Mouse (Mus musculus) embryonic facial prominence, embryonic 10.5 days (tissue): ENCODE results near the gene Prpf40b. TPM values are rescaled to one million over a fixed set of nuclear protein-coding genes. Genes with fewer than 3 reads are reported as not detected.
A peak's percentile ranks its signal among the peaks of the same experiment; 100 is the strongest.

Experiments used
- DNase-seq: peaks from one replicate; pipeline ENCODE4 v3.0.0-alpha.2; 2017; ENCODE audit warnings: low spot score
- H3K27ac ChIP-seq: fragments of 300-500 bp; sonication (generic); replicated peaks from 2 replicates; pipeline ENCODE4 v1.5.1; 2016; ENCODE audit warnings: mild to moderate bottlenecking
- H3K27me3 ChIP-seq: fragments of 300-500 bp; sonication (generic); replicated peaks from 2 replicates; pipeline ENCODE4 v1.6.1; 2016; ENCODE audit warnings: low read depth, mild to moderate bottlenecking; ENCODE audit not compliant: poor library complexity, severe bottlenecking
- H3K36me3 ChIP-seq: fragments of 300-500 bp; sonication (generic); replicated peaks from 2 replicates; pipeline ENCODE4 v1.6.1; 2016; ENCODE audit warnings: mild to moderate bottlenecking, moderate library complexity
- H3K4me1 ChIP-seq: fragments of 300-500 bp; sonication (generic); 2 replicates; pipeline ENCODE4 v1.6.1; 2016
- H3K4me3 ChIP-seq: fragments of 300-500 bp; sonication (generic); 2 replicates; pipeline ENCODE4 v1.5.1; 2016; ENCODE audit warnings: mild to moderate bottlenecking, moderate library complexity
- H3K9me3 ChIP-seq: fragments of 300-500 bp; sonication (generic); 2 replicates; pipeline ENCODE4 v1.6.1; 2016; ENCODE audit warnings: mild to moderate bottlenecking
- WGBS: fragments of 180-500 bp; shearing (Covaris S2); methylation state at CpG from one replicate; pipeline ENCODE4 v1.1.7; 2016; 5-methylcytosine and 5-hydroxymethylcytosine counted together
- polyA plus RNA-seq: library from polyadenylated mRNA; unstranded; fragments of >200 nt; fragmentation: Nextera tagmentation; extraction: Ambion mirVana; gene quantifications from 2 replicates; pipeline ENCODE4 v1.2.1, GENCODE M21; 2016

Gene Prpf40b
- polyA plus RNA-seq, 1 experiment from 2014 or later: 76.1 TPM

- peaks cover 98% of the 10 kb centered on the region for H3K36me3 ChIP-seq
- DNase-seq: no peak
- no peak overlapping the region for H3K27ac ChIP-seq
- 92% methylated on average over 6 of the region's 6 CpGs for WGBS
- H3K4me3 ChIP-seq: no peak overlapping the region
- H3K9me3 ChIP-seq: peaks cover 5% of the 10 kb centered on the region; the same call in 1 of the 2 replicates
- no peaks in the 10 kb centered on the region for H3K27me3 ChIP-seq
- peaks cover 24% of the 10 kb centered on the region for H3K4me1 ChIP-seq
These were observed 30.7 kb downstream of the Prpf40b start for GRCm38 (mm10) chr15:99325598-99325997.

- Histone ChIP-seq H3K27ac (no peak overlapping the region), H3K4me3 (no peak overlapping the region), H3K9me3 (peaks cover 5% of the 10 kb centered on the region; the same call in 1 of the 2 replicates), H3K27me3 (no peaks in the 10 kb centered on the region), H3K36me3 (peaks cover 91% of the 10 kb centered on the region), H3K4me1 (peaks cover 27% of the 10 kb centered on the region)
- no peak for DNase-seq
- WGBS: 48% methylated on average over 2 of the region's 2 CpGs
These were observed 31.5 kb downstream of the Prpf40b start for GRCm38 (mm10) chr15:99326407-99326806.

- WGBS: 82% methylated on average over 1 of the region's 1 CpGs
- Histone ChIP-seq H3K27ac (no peak overlapping the region), H3K9me3 (peaks cover 5% of the 10 kb centered on the region; the same call in 1 of the 2 replicates), H3K4me3 (no peak overlapping the region), H3K27me3 (no peaks in the 10 kb centered on the region), H3K4me1 (peaks cover 32% of the 10 kb centered on the region), H3K36me3 (peaks cover 91% of the 10 kb centered on the region)
- peak; percentile 51 for DNase-seq
These were observed 32.1 kb downstream of the Prpf40b start for GRCm38 (mm10) chr15:99326959-99327358.

GRCm38 (mm10) chr15:99328011-99328410 lies 33.1 kb downstream of the Prpf40b start:
- Histone ChIP-seq H3K4me3 (no peak overlapping the region), H3K27ac (no peak overlapping the region), H3K9me3 (peaks cover 5% of the 10 kb centered on the region; the same call in 1 of the 2 replicates), H3K4me1 (peaks cover 43% of the 10 kb centered on the region), H3K27me3 (no peaks in the 10 kb centered on the region), H3K36me3 (peaks cover 81% of the 10 kb centered on the region)
- DNase-seq: no peak
- 95% methylated on average over 5 of the region's 5 CpGs for WGBS

GRCm38 (mm10) chr15:99330324-99330723 lies 35.4 kb downstream of the Prpf40b start:
- peaks cover 66% of the 10 kb centered on the region for H3K4me1 ChIP-seq
- 68% methylated on average over 2 of the region's 2 CpGs for WGBS
- H3K9me3 ChIP-seq: peaks cover 5% of the 10 kb centered on the region; the same call in 1 of the 2 replicates
- H3K27me3 ChIP-seq: no peaks in the 10 kb centered on the region
- peak overlapping the region; percentile 72; the same call in 1 of the 2 replicates for H3K27ac ChIP-seq
- no peak overlapping the region for H3K4me3 ChIP-seq
- DNase-seq: no peak
- peaks cover 72% of the 10 kb centered on the region for H3K36me3 ChIP-seq

GRCm38 (mm10) chr15:99331341-99331740 lies 36.5 kb downstream of the Prpf40b start:
- no peak for DNase-seq
- H3K27me3 ChIP-seq: no peaks in the 10 kb centered on the region
- peaks cover 75% of the 10 kb centered on the region for H3K4me1 ChIP-seq
- H3K4me3 ChIP-seq: no peak overlapping the region
- 55% methylated on average over 5 of the region's 5 CpGs for WGBS
- H3K9me3 ChIP-seq: peaks cover 5% of the 10 kb centered on the region; the same call in 1 of the 2 replicates
- H3K27ac ChIP-seq: peak overlapping the region; percentile 94
- peaks cover 65% of the 10 kb centered on the region for H3K36me3 ChIP-seq

- DNase-seq: no peak
- peaks cover 3% of the 10 kb centered on the region; the same call in 1 of the 2 replicates for H3K9me3 ChIP-seq
- no peaks in the 10 kb centered on the region for H3K27me3 ChIP-seq
- H3K4me3 ChIP-seq: peak overlapping the region; percentile 36; the same call in 1 of the 2 replicates
- H3K27ac ChIP-seq: peak overlapping the region; percentile 94
- H3K4me1 ChIP-seq: peaks cover 83% of the 10 kb centered on the region
- peaks cover 57% of the 10 kb centered on the region for H3K36me3 ChIP-seq
These were observed 37.2 kb downstream of the Prpf40b start for GRCm38 (mm10) chr15:99332111-99332510.

GRCm38 (mm10) chr15:99332921-99333675 lies 38.2 kb downstream of the Prpf40b start:
- H3K4me3 ChIP-seq: peak overlapping the region; percentile 36
- peak; percentile 90 for DNase-seq
- H3K36me3 ChIP-seq: peaks cover 51% of the 10 kb centered on the region
- 27% methylated on average over 9 of the region's 9 CpGs for WGBS
- H3K27me3 ChIP-seq: no peaks in the 10 kb centered on the region
- H3K4me1 ChIP-seq: peaks cover 91% of the 10 kb centered on the region
- no peaks in the 10 kb centered on the region for H3K9me3 ChIP-seq
- peak overlapping the region; percentile 94 for H3K27ac ChIP-seq

GRCm38 (mm10) chr15:99333676-99334065 lies 38.8 kb downstream of the Prpf40b start:
- H3K4me1 ChIP-seq: peaks cover 90% of the 10 kb centered on the region
- H3K27me3 ChIP-seq: no peaks in the 10 kb centered on the region
- peak overlapping the region; percentile 94 for H3K27ac ChIP-seq
- WGBS: 74% methylated on average over 3 of the region's 3 CpGs
- H3K36me3 ChIP-seq: peaks cover 47% of the 10 kb centered on the region
- no peaks in the 10 kb centered on the region for H3K9me3 ChIP-seq
- H3K4me3 ChIP-seq: peak overlapping the region; percentile 36
- DNase-seq: no peak

GRCm38 (mm10) chr15:99334500-99334899 lies 39.6 kb downstream of the Prpf40b start:
- 84% methylated on average over 6 of the region's 6 CpGs for WGBS
- no peaks in the 10 kb centered on the region for H3K9me3 ChIP-seq
- no peaks in the 10 kb centered on the region for H3K27me3 ChIP-seq
- H3K4me3 ChIP-seq: no peak overlapping the region
- peak overlapping the region; percentile 94 for H3K27ac ChIP-seq
- no peak for DNase-seq
- H3K36me3 ChIP-seq: peaks cover 39% of the 10 kb centered on the region
- H3K4me1 ChIP-seq: peaks cover 90% of the 10 kb centered on the region

- Histone ChIP-seq H3K27ac (peak overlapping the region; percentile 26), H3K4me1 (peaks cover 92% of the 10 kb centered on the region)
- 82% methylated on average over 8 of the region's 8 CpGs for WGBS
These were observed 41.0 kb downstream of the Prpf40b start for GRCm38 (mm10) chr15:99335801-99336320.

GRCm38 (mm10) chr15:99338916-99339315 lies 44.0 kb downstream of the Prpf40b start:
- DNase-seq: no peak
- Histone ChIP-seq H3K27me3 (no peaks in the 10 kb centered on the region), H3K4me1 (peaks cover 91% of the 10 kb centered on the region), H3K27ac (peak overlapping the region; percentile 60; the same call in 1 of the 2 replicates), H3K4me3 (no peak overlapping the region), H3K36me3 (peaks cover 21% of the 10 kb centered on the region), H3K9me3 (no peaks in the 10 kb centered on the region)
- 73% methylated on average over 2 of the region's 2 CpGs for WGBS

More at GRCm38 (mm10) chr15:99335801-99336320, 41.0 kb downstream of the Prpf40b start:
- H3K9me3 ChIP-seq: no peaks in the 10 kb centered on the region
- no peaks in the 10 kb centered on the region for H3K27me3 ChIP-seq
- H3K36me3 ChIP-seq: peaks cover 29% of the 10 kb centered on the region
- no peak for DNase-seq
- H3K4me3 ChIP-seq: no peak overlapping the region

GRCm38 (mm10) chr15:99339669-99340068 lies 44.8 kb downstream of the Prpf40b start:
- no peaks in the 10 kb centered on the region for H3K27me3 ChIP-seq
- H3K9me3 ChIP-seq: no peaks in the 10 kb centered on the region
- peaks cover 91% of the 10 kb centered on the region for H3K4me1 ChIP-seq
- 47% methylated on average over 6 of the region's 6 CpGs for WGBS
- peak overlapping the region; percentile 60 for H3K27ac ChIP-seq
- peaks cover 18% of the 10 kb centered on the region for H3K36me3 ChIP-seq
- no peak overlapping the region for H3K4me3 ChIP-seq
- no peak for DNase-seq
